Mouse (Mus musculus): ENCODE measurements at regions not wholly inside any gene's neighbourhood (a gene's known extent, or its start where the extent isn't known, plus 50 kb on each side); places are given as distances from the start of the nearest gene placed in this dataset.
"Not testable (repeated sequence)": the region's sequence is repeated elsewhere in the genome, so short reads cannot be mapped to it uniquely, and the experiment has no call there.

DNA sequence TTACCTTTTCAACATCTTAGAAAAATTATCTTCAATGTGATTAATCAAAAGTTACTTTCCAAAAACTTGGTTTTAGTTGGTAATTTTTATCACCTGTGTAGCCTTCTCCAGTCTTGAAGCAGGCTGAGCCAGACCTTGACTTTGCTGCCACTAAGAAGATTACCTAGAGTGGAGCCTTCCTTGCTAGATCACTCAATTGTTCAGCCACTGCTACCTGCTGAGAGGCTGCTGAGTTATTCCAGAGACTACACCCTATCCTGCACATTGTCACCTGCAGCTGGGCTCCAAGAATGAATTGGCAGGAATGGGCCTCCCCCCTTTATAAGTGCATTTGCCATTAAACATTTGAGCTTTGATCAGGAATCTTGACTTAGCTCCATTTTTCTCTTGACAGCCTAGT is 360.4 kb downstream of the Trib2 start:
- not testable (repeated sequence) for H3K36me3 ChIP-seq; ATAC-seq (ENCODE audit: low FRiP score, low read depth); H3K27ac ChIP-seq; H3K4me1 ChIP-seq; H3K9ac ChIP-seq; H3K27me3 ChIP-seq (replicated peaks); H3K9me3 ChIP-seq; H3K4me2 ChIP-seq (replicated peaks); H3K4me3 ChIP-seq

GRCm38 (mm10) chr12:15455744-15456143 is 361.0 kb downstream of the Trib2 start:
- 90% methylated on average over 2 of the region's 2 CpGs for WGBS
- Histone ChIP-seq H3K4me3 (no peak overlapping the region), H3K27me3 (replicated peaks) (no peaks in the 10 kb centered on the region), H3K27ac (no peak overlapping the region), H3K36me3 (no peaks in the 10 kb centered on the region), H3K9ac (no peak overlapping the region), H3K9me3 (peaks cover 5% of the 10 kb centered on the region; the same call in 1 of the 2 replicates), H3K4me1 (no peaks in the 10 kb centered on the region), H3K4me2 (replicated peaks) (no peak overlapping the region)
- no peak for ATAC-seq (ENCODE audit: low FRiP score, low read depth)

- no peak for ATAC-seq (ENCODE audit: low FRiP score, low read depth)
- Histone ChIP-seq H3K36me3 (no peaks in the 10 kb centered on the region), H3K9me3 (no peaks in the 10 kb centered on the region), H3K27ac (no peak overlapping the region), H3K9ac (no peak overlapping the region), H3K27me3 (replicated peaks) (no peaks in the 10 kb centered on the region), H3K4me1 (no peaks in the 10 kb centered on the region), H3K4me2 (replicated peaks) (no peak overlapping the region), H3K4me3 (no peak overlapping the region)
- 68% methylated on average over 4 of the region's 4 CpGs for WGBS
These were observed 367.2 kb downstream of the Trib2 start for GRCm38 (mm10) chr12:15449484-15449883.

DNA sequence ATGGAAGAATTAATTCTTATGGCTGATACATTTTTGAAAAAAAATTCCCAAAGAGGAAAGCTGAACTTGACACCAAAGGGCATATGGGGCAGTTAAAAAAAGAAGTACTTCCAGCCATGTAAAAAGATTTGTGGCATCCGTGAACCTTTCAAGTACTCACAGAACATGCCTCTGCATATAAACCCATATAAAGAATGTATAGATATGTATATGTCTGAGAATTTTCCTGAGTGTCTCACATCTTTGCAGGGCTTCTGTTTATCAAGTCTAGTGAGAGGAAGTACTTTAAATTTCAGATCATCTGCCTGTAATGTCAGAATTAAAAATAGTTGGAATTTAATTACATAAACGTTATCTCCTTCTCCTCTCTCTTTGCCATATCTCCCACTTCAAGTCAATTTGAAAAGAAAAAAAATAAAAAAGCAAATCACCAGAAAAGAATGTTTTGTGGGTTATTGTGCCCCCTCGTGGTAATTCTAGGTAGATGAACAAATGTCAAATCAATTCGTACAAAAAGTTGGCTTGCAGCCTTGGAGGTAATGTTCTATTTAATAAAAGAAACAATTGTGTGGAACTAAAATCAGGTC is 400.4 kb downstream of the Trib2 start:
- Histone ChIP-seq H3K4me1 (no peaks in the 10 kb centered on the region), H3K4me3 (no peak overlapping the region), H3K9ac (no peak overlapping the region), H3K36me3 (no peaks in the 10 kb centered on the region), H3K27ac (no peak overlapping the region), H3K27me3 (replicated peaks) (no peaks in the 10 kb centered on the region), H3K4me2 (replicated peaks) (no peak overlapping the region), H3K9me3 (no peaks in the 10 kb centered on the region)
- 27% methylated on average over 4 of the region's 4 CpGs for WGBS
- ATAC-seq (ENCODE audit: low FRiP score, low read depth): no peak

DNA sequence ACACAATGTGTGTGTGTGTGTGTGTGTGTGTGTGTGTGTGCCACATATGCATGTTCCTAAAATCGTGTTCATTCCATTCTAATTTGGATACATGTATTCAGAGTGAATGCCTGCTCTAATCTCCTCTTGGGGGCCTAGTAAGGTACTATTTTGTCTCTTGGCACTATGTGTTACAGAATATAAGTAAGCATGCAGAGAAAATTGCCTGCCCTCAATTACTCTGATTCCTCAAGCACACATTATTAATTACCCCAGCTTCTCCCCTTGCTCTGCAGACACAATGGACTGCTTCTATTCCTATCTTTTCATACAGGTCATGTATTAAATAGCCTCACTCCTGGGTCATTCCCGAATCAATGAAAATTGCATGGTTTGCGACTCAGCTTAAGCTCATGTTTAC is 406.3 kb downstream of the Trib2 start:
- WGBS: 59% methylated on average over 3 of the region's 3 CpGs
- Histone ChIP-seq H3K27me3 (replicated peaks) (no peaks in the 10 kb centered on the region), H3K9ac (no peak overlapping the region), H3K9me3 (no peaks in the 10 kb centered on the region), H3K4me2 (replicated peaks) (no peak overlapping the region), H3K36me3 (no peaks in the 10 kb centered on the region), H3K4me1 (0 out of 2 replicates have a peak, but pooled peaks cover 3% of the 10 kb centered on the region), H3K4me3 (no peak overlapping the region), H3K27ac (no peak overlapping the region)
- ATAC-seq (ENCODE audit: low FRiP score, low read depth): no peak

DNA sequence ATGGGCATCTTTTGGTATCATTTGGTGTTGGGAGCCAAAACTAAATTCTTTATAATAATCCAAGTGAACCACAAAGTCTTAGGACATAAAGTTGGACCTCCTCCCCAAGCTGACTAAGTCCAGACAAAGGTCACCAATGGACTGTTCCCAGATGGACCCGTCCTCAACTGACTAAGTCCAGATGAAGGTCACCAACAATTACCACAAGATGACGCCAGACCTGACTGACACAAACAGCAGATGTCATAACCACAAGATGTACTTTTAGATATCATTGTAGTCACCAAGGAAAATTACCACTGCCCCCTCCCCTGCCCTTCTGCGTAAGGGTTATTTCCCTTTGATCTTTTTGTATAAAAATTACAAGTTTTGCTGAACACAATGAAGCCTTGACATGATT is 409.1 kb downstream of the Trib2 start:
- H3K4me2 ChIP-seq (replicated peaks); ATAC-seq (ENCODE audit: low FRiP score, low read depth); H3K27me3 ChIP-seq (replicated peaks); H3K4me1 ChIP-seq; H3K9ac ChIP-seq; H3K36me3 ChIP-seq; H3K4me3 ChIP-seq; H3K27ac ChIP-seq; H3K9me3 ChIP-seq: not testable (repeated sequence)
- WGBS: 80% methylated on average over 3 of the region's 3 CpGs

- Histone ChIP-seq H3K27ac (no peak overlapping the region), H3K9me3 (no peaks in the 10 kb centered on the region), H3K4me1 (no peaks in the 10 kb centered on the region), H3K27me3 (replicated peaks) (no peaks in the 10 kb centered on the region), H3K4me3 (no peak overlapping the region), H3K9ac (no peak overlapping the region), H3K36me3 (no peaks in the 10 kb centered on the region), H3K4me2 (replicated peaks) (no peak overlapping the region)
- ATAC-seq (ENCODE audit: low FRiP score, low read depth): no peak
- 87% methylated on average over 3 of the region's 3 CpGs for WGBS
These were observed 424.1 kb downstream of the Trib2 start for GRCm38 (mm10) chr12:15392641-15393040.

- H3K4me1 ChIP-seq: no peaks in the 10 kb centered on the region
- ATAC-seq (ENCODE audit: low FRiP score, low read depth): no peak
These were observed 428.1 kb downstream of the Trib2 start for GRCm38 (mm10) chr12:15388574-15388973.

DNA sequence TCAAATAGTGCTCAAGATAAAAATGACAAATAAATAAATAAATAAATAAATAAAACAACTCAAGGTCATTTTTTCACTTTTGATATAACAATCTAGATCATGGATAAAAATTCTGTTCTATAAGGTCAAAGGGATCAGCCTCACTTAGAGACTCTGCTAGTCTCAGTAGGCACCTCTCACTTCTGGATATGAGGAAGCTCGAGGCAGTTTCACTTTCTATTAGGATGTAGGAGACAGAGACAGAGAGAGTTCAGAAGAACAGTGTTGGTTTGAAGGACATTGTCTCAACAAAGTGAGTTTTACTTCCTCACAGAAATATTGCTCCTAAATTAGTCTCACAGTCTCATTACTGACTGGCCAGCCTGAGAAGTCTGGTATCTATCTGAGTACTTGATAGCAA is 458.9 kb downstream of the Trib2 start:
- Histone ChIP-seq H3K4me3 (no peak overlapping the region), H3K9ac (no peak overlapping the region), H3K9me3 (no peaks in the 10 kb centered on the region), H3K4me1 (no peaks in the 10 kb centered on the region), H3K27ac (no peak overlapping the region), H3K4me2 (replicated peaks) (no peak overlapping the region), H3K27me3 (replicated peaks) (no peaks in the 10 kb centered on the region), H3K36me3 (no peaks in the 10 kb centered on the region)
- ATAC-seq (ENCODE audit: low FRiP score, low read depth): no peak
- WGBS: 75% methylated on average over 1 of the region's 1 CpGs

More at GRCm38 (mm10) chr12:15388574-15388973, 428.1 kb downstream of the Trib2 start:
- no peaks in the 10 kb centered on the region for H3K36me3 ChIP-seq
- WGBS: 87% methylated on average over 1 of the region's 1 CpGs
- H3K9me3 ChIP-seq: no peaks in the 10 kb centered on the region
- H3K4me2 ChIP-seq (replicated peaks): no peak overlapping the region
- no peaks in the 10 kb centered on the region for H3K27me3 ChIP-seq (replicated peaks)
- H3K4me3 ChIP-seq: no peak overlapping the region
- no peak overlapping the region for H3K27ac ChIP-seq
- H3K9ac ChIP-seq: no peak overlapping the region

GRCm38 (mm10) chr12:15320697-15321449 is 495.8 kb downstream of the Trib2 start:
- no peaks in the 10 kb centered on the region for H3K36me3 ChIP-seq
- no peaks in the 10 kb centered on the region for H3K27me3 ChIP-seq (replicated peaks)
- WGBS: 74% methylated on average over 5 of the region's 5 CpGs
- no peak for ATAC-seq (ENCODE audit: low FRiP score, low read depth)
- H3K4me1 ChIP-seq: no peaks in the 10 kb centered on the region
- no peak overlapping the region for H3K4me3 ChIP-seq
- H3K9ac ChIP-seq: no peak overlapping the region
- no peak overlapping the region for H3K27ac ChIP-seq
- H3K9me3 ChIP-seq: no peaks in the 10 kb centered on the region
- no peak overlapping the region for H3K4me2 ChIP-seq (replicated peaks)

DNA sequence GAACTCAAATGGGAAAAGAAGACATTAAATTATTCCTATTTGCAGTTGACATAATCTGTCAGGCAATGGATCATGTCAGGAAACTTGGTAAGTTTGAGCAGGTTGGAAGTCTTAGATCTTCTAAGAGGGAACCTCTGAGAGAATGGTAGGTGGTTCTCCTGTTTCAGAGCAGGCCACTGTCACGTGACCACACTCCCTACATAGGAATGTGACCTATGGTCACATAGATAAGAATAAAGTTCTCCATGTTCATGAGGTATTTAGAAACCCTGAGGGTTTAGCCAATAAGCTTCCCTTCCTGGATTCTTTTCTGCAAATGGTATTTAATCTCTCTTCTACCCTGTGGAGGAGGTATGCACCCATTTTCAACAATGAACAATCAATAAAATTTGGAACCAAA is 497.1 kb downstream of the Trib2 start:
- Histone ChIP-seq H3K4me2 (replicated peaks) (no peak overlapping the region), H3K9ac (no peak overlapping the region), H3K27me3 (replicated peaks) (no peaks in the 10 kb centered on the region), H3K4me1 (no peaks in the 10 kb centered on the region), H3K36me3 (no peaks in the 10 kb centered on the region), H3K4me3 (no peak overlapping the region), H3K9me3 (no peaks in the 10 kb centered on the region), H3K27ac (no peak overlapping the region)
- no peak for ATAC-seq (ENCODE audit: low FRiP score, low read depth)
- 83% methylated on average over 1 of the region's 1 CpGs for WGBS

GRCm38 (mm10) chr12:15294898-15295297 is 521.8 kb downstream of the Trib2 start:
- no peaks in the 10 kb centered on the region for H3K9me3 ChIP-seq
- no peaks in the 10 kb centered on the region for H3K4me1 ChIP-seq
- no peak overlapping the region for H3K9ac ChIP-seq
- no peak overlapping the region for H3K27ac ChIP-seq
- no peaks in the 10 kb centered on the region for H3K27me3 ChIP-seq (replicated peaks)
- no peak overlapping the region for H3K4me3 ChIP-seq
- H3K4me2 ChIP-seq (replicated peaks): no peak overlapping the region
- 89% methylated on average over 2 of the region's 2 CpGs for WGBS
- H3K36me3 ChIP-seq: no peaks in the 10 kb centered on the region
- ATAC-seq (ENCODE audit: low FRiP score, low read depth): no peak

- ATAC-seq (ENCODE audit: low FRiP score, low read depth): no peak
- 98% methylated on average over 1 of the region's 1 CpGs for WGBS
- Histone ChIP-seq H3K4me1 (no peaks in the 10 kb centered on the region), H3K4me3 (no peak overlapping the region), H3K4me2 (replicated peaks) (no peak overlapping the region), H3K9ac (no peak overlapping the region), H3K27me3 (replicated peaks) (no peaks in the 10 kb centered on the region), H3K9me3 (no peaks in the 10 kb centered on the region), H3K27ac (no peak overlapping the region), H3K36me3 (no peaks in the 10 kb centered on the region)
These were observed 554.6 kb downstream of the Trib2 start for GRCm38 (mm10) chr12:15262165-15262564.

All from neural tube, embryonic 12.5 days (tissue).